Mouse (Mus musculus): ENCODE measurements around the gene Dmrta1.
"Not testable (repeated sequence)": the region's sequence is repeated elsewhere in the genome, so short reads cannot be mapped to it uniquely, and the experiment has no call there.

The Dmrta1 gene

GRCm38 (mm10) chr4:89679195-89679594, at the start of gene Dmrta1:
Gene Dmrta1, plus strand, starts transcription at chr4:89679436.
- no peak for DNase-seq (ENCODE audit: low read depth in 2 of 2, low spot score in 2 of 2)

GRCm38 (mm10) chr4:89630374-89631079, 48.7 kb upstream of the Dmrta1 start:
- DNase-seq (ENCODE audit: low read depth in 2 of 2, low spot score in 2 of 2), result no peak

- DNase-seq (ENCODE audit: low read depth in 2 of 2, low spot score in 2 of 2), result no peak
Observed at GRCm38 (mm10) chr4:89631560-89631959, 47.7 kb upstream of the Dmrta1 start.

GRCm38 (mm10) chr4:89638651-89639050, 40.6 kb upstream of the Dmrta1 start:
- no peak for DNase-seq (ENCODE audit: low read depth in 2 of 2, low spot score in 2 of 2)

GRCm38 (mm10) chr4:89644235-89645115, 34.8 kb upstream of the Dmrta1 start:
- no peak for DNase-seq (ENCODE audit: low read depth in 2 of 2, low spot score in 2 of 2)

- no peak for DNase-seq (ENCODE audit: low read depth in 2 of 2, low spot score in 2 of 2)
Observed at GRCm38 (mm10) chr4:89650352-89651311, 28.6 kb upstream of the Dmrta1 start.

- no peak for DNase-seq (ENCODE audit: low read depth in 2 of 2, low spot score in 2 of 2)
Observed at GRCm38 (mm10) chr4:89651312-89651686, 27.9 kb upstream of the Dmrta1 start.

GRCm38 (mm10) chr4:89651779-89652178, 27.5 kb upstream of the Dmrta1 start:
- DNase-seq (ENCODE audit: low read depth in 2 of 2, low spot score in 2 of 2), result no peak

GRCm38 (mm10) chr4:89663406-89663805, 15.8 kb upstream of the Dmrta1 start:
- no peak for DNase-seq (ENCODE audit: low read depth in 2 of 2, low spot score in 2 of 2)

- no peak for DNase-seq (ENCODE audit: low read depth in 2 of 2, low spot score in 2 of 2)
Observed at GRCm38 (mm10) chr4:89674711-89675110, 4.5 kb upstream of the Dmrta1 start.

GRCm38 (mm10) chr4:89677903-89678302, 1.3 kb upstream of the Dmrta1 start:
- no peak for DNase-seq (ENCODE audit: low read depth in 2 of 2, low spot score in 2 of 2)

GRCm38 (mm10) chr4:89678713-89679112, 523 bp upstream of the Dmrta1 start:
- no peak for DNase-seq (ENCODE audit: low read depth in 2 of 2, low spot score in 2 of 2)

- DNase-seq (ENCODE audit: low read depth in 2 of 2, low spot score in 2 of 2), result no peak
Observed at GRCm38 (mm10) chr4:89687961-89688803, 8.9 kb downstream of the Dmrta1 start.

GRCm38 (mm10) chr4:89688804-89689497, 9.7 kb downstream of the Dmrta1 start:
- no peak for DNase-seq (ENCODE audit: low read depth in 2 of 2, low spot score in 2 of 2)

GRCm38 (mm10) chr4:89691936-89692335, 12.7 kb downstream of the Dmrta1 start:
- DNase-seq (ENCODE audit: low read depth in 2 of 2, low spot score in 2 of 2), result no peak

GRCm38 (mm10) chr4:89692780-89693179, 13.5 kb downstream of the Dmrta1 start:
- DNase-seq (ENCODE audit: low read depth in 2 of 2, low spot score in 2 of 2), result no peak

- DNase-seq (ENCODE audit: low read depth in 2 of 2, low spot score in 2 of 2), result no peak
Observed at GRCm38 (mm10) chr4:89695589-89695988, 16.4 kb downstream of the Dmrta1 start.

- no peak for DNase-seq (ENCODE audit: low read depth in 2 of 2, low spot score in 2 of 2)
Observed at GRCm38 (mm10) chr4:89697951-89698350, 18.7 kb downstream of the Dmrta1 start.

GRCm38 (mm10) chr4:89723526-89724190, 44.4 kb downstream of the Dmrta1 start:
- DNase-seq (ENCODE audit: low read depth in 2 of 2, low spot score in 2 of 2), result not testable (repeated sequence)
